Mouse (Mus musculus): ENCODE data around the gene Rnf32. TPM values are rescaled to one million over a fixed set of nuclear protein-coding genes. Genes with fewer than 3 reads are reported as not detected.

Rnf32 gene
- total RNA-seq, 1 experiment from 2014 or later: 0.65 TPM

DNA sequence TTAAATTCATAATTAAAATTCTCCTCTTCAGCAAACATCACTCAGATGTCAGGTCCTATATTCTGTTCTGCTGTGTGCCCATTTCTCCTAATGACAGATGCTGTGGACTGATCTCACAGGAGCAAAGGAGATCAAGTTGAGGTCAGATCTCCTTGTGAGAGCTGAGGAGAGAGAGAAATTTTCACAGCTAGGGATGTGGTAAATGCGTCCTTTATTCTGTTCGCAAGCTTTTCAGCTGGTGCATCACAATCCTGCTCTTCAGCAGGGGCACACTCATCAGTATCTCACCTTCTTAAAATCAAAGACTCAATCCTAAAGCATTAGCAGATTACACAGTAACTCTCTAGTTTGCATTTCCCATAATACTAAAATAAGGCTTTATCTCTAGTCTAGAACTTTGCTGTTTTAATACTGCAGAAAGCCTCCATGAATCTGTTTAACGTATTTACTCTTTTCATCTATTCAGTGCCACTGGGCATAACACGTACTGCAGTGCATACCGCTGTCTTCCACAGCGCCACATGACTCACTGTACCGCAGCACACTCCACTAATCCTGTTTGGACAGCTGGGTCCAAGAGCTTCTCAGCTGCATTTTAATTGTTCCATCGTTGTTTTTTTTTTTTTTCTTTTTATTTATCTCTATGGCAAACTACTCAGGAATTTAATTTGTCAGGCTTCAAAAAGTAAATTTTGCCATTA lies 55.2 kb downstream of the Rnf32 start:
- ATAC-seq (replicated peaks in 1 of 2; ENCODE audit: insufficient read depth in 1 of 2, low FRiP score in 2 of 2, low TSS enrichment in 1 of 2, low read depth in 1 of 2, poor library complexity in 2 of 2, severe bottlenecking in 2 of 2): no peak

DNA sequence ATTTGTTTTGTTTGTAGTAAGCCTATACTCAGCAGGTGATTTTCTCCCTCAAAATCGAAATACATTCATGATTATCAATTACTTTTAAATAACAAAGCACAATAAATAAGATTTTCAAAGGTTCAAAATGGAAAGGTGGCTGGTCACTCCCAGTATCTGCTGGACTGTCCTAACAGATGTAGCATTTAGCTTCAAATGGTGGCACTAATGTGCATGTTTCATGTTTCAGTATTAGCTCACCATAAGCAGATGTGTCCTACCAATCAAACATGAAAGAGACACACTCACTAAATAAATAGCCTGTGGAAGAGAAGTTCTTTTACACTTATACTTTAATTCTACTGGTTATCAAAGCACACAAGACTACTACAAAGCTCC lies 55.7 kb downstream of the Rnf32 start:
- no peak for ATAC-seq (replicated peaks in 1 of 2; ENCODE audit: insufficient read depth in 1 of 2, low FRiP score in 2 of 2, low TSS enrichment in 1 of 2, low read depth in 1 of 2, poor library complexity in 2 of 2, severe bottlenecking in 2 of 2)

GRCm38 (mm10) chr5:29253876-29254275 lies 58.1 kb downstream of the Rnf32 start:
- ATAC-seq (replicated peaks in 1 of 2; ENCODE audit: insufficient read depth in 1 of 2, low FRiP score in 2 of 2, low TSS enrichment in 1 of 2, low read depth in 1 of 2, poor library complexity in 2 of 2, severe bottlenecking in 2 of 2): no peak

- no peak for ATAC-seq (replicated peaks in 1 of 2; ENCODE audit: insufficient read depth in 1 of 2, low FRiP score in 2 of 2, low TSS enrichment in 1 of 2, low read depth in 1 of 2, poor library complexity in 2 of 2, severe bottlenecking in 2 of 2)
Observed at GRCm38 (mm10) chr5:29270879-29271278, 75.1 kb downstream of the Rnf32 start.

DNA sequence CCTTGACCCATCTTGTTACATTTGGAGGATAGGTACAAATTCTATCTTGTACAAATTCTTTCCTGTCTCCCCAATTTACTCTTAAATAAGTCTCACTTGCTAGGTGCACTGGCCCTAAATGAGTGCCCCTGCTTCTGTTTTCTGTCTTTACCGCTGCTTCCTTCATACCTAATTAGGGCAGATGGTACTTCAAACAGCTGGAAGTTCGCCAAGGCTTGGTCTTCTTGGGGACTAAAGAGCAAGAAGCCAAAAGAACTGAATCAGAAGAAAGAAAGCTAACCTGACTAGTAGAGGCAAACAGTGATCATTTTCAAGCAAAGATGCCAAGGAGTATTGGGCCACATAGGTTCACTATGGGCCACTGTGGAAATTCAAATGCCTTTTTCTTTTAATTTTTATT lies 77.6 kb downstream of the Rnf32 start:
- ATAC-seq (replicated peaks in 1 of 2; ENCODE audit: insufficient read depth in 1 of 2, low FRiP score in 2 of 2, low TSS enrichment in 1 of 2, low read depth in 1 of 2, poor library complexity in 2 of 2, severe bottlenecking in 2 of 2): no peak

GRCm38 (mm10) chr5:29274746-29275145 lies 79.0 kb downstream of the Rnf32 start:
- peak in 1 of 2 experiments; percentile 62; a peak in 2 of 4 replicates for ATAC-seq (replicated peaks in 1 of 2; ENCODE audit: insufficient read depth in 1 of 2, low FRiP score in 2 of 2, low TSS enrichment in 1 of 2, low read depth in 1 of 2, poor library complexity in 2 of 2, severe bottlenecking in 2 of 2)

Other genes with a start within 250 kb of the Rnf32 start
- gene Lmbr1, start 182.4 kb downstream of the Rnf32 start, total RNA-seq (2017): 5.3 and 6.2 TPM in 2 replicates
- gene Nom1, start 238.7 kb downstream of the Rnf32 start, total RNA-seq (2017): 10.4 and 13.0 TPM in 2 replicates

Measured in hematopoietic stem cell, adult 5-6 weeks (primary cell).